Mouse (Mus musculus): ENCODE results near the gene Icam4. TPM values are rescaled to one million over a fixed set of nuclear protein-coding genes. Genes with fewer than 3 reads are reported as not detected.
A peak's percentile ranks its signal among the peaks of the same experiment; 100 is the strongest.
"Not testable (repeated sequence)": the region's sequence is repeated elsewhere in the genome, so short reads cannot be mapped to it uniquely, and the experiment has no call there.

Icam4 gene
- polyA plus RNA-seq, 1 experiment: 0.08 TPM

DNA sequence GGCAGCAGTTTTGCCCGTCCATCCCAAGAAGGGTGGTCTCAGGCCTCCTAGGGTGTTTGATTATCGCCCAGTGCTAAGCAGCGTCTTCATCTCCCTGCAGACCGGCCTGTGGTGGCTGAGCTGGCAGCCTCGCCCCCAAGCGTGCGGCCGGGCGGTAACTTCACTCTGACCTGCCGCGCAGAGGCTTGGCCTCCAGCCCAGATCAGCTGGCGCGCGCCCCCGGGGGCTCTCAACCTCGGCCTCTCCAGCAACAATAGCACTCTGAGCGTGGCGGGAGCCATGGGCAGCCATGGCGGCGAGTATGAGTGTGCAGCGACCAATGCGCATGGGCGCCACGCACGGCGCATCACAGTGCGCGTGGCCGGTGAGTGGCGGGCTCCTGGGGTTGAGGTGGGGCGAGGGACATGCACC lies 8.3 kb downstream of the Icam4 start:
- TF ChIP-seq POLR2A (IDR thresholded peaks at IDR 0.05; ENCODE audit: borderline replicate concordance, extremely low read depth, insufficient read depth, insufficient read length, poor library complexity, severe bottlenecking): peak; percentile 50; the same call in 1 of the 2 replicates
- no peak for TF ChIP-seq CTCF (IDR thresholded peaks at IDR 0.05; ENCODE audit: borderline replicate concordance, extremely low read depth, insufficient read depth, insufficient read length)
- peak; percentile 59 for DNase-seq (ENCODE audit: low read depth)

DNA sequence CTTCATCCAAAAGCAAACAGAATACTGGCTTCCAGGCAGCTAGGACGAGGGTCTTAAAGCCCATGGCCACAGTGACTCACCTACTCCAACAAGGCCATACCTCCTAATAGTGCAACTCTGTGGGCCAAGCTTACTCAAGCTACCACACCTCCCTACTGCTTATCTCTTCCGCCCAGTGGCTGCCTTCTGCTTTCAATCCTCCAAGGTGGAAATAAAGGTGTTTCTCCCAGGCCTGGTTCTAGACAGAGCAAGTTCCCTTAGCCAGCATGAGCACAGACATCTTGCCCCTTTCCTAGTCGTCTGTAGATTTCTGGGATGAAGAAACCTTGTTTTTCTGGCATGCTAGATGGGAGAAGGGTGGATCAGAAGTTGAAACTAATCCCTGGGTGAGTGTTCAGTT lies 10.6 kb downstream of the Icam4 start:
- TF ChIP-seq POLR2A (IDR thresholded peaks at IDR 0.05; ENCODE audit: borderline replicate concordance, extremely low read depth, insufficient read depth, insufficient read length, poor library complexity, severe bottlenecking): no peak
- no peak for TF ChIP-seq CTCF (IDR thresholded peaks at IDR 0.05; ENCODE audit: borderline replicate concordance, extremely low read depth, insufficient read depth, insufficient read length)
- no peak for DNase-seq (ENCODE audit: low read depth)

DNA sequence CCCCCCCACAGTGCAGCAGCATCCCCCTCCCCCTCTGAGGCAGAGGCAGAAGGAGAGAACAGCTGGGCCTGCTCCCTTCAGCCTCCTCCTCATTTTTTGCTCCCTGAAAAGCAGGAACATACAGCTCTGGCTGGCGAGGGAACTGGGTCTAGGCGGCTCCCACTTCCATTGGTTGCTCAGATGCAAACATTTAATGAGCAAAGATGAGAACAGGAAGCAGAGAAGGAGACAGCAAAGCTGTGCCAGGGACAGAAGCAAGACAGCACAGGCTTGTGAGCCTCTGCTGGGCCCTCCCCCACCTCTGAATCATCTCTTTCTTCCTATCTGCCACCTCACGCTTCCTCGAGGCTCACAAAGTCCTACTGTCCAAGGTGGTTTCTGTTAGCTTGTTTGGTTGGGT lies 12.1 kb downstream of the Icam4 start:
- DNase-seq (ENCODE audit: low read depth): no peak
- TF ChIP-seq POLR2A (IDR thresholded peaks at IDR 0.05; ENCODE audit: borderline replicate concordance, extremely low read depth, insufficient read depth, insufficient read length, poor library complexity, severe bottlenecking): no peak
- TF ChIP-seq CTCF (IDR thresholded peaks at IDR 0.05; ENCODE audit: borderline replicate concordance, extremely low read depth, insufficient read depth, insufficient read length): no peak

DNA sequence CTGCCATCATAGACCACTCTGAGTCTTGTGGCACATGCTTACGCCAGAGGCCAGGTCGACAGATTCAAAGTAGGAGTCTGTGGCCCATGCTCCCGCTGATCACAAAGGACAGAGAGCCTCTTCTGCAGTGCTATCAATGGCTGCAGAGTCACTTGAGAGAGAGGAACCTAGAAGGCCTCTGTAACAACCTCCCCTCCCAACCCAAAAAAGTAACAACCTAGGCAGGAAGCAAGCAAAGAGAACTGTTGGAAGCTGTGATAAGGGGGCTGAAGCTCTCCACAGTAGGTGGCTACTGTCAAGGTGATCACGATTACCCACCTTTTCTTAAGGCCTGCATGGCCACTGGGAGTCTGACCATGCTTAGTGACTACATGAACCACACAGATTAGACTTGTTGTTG lies 14.4 kb downstream of the Icam4 start:
- DNase-seq (ENCODE audit: low read depth): no peak
- TF ChIP-seq POLR2A (IDR thresholded peaks at IDR 0.05; ENCODE audit: borderline replicate concordance, extremely low read depth, insufficient read depth, insufficient read length, poor library complexity, severe bottlenecking): no peak
- TF ChIP-seq CTCF (IDR thresholded peaks at IDR 0.05; ENCODE audit: borderline replicate concordance, extremely low read depth, insufficient read depth, insufficient read length): no peak

DNA sequence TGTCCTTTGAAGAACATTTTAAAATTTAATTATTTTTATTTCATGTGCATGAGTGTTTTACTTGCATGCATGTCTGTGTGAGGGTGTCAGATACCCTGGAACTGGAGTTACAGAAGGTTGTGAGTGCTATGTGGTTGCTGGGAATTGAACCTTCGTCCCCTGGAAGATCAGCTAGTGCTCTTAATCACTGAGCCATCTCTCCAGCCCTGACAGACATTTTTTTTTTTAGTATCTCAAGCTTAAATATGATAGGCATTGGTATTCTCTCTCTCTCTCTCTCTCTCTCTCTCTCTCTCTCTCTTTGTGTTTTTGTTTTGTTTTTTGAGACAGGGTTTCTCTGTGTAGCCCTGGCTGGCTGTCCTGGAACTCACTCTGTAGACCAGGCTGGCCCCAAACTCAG lies 15.6 kb downstream of the Icam4 start:
- not testable (repeated sequence) for DNase-seq (ENCODE audit: low read depth)

GRCm38 (mm10) chr9:21045235-21045634 lies 16.1 kb downstream of the Icam4 start:
- no peak for DNase-seq (ENCODE audit: low read depth)
- no peak for TF ChIP-seq POLR2A (IDR thresholded peaks at IDR 0.05; ENCODE audit: borderline replicate concordance, extremely low read depth, insufficient read depth, insufficient read length, poor library complexity, severe bottlenecking)
- no peak for TF ChIP-seq CTCF (IDR thresholded peaks at IDR 0.05; ENCODE audit: borderline replicate concordance, extremely low read depth, insufficient read depth, insufficient read length)

- TF ChIP-seq CTCF (IDR thresholded peaks at IDR 0.05; ENCODE audit: borderline replicate concordance, extremely low read depth, insufficient read depth, insufficient read length) (no peak), POLR2A (IDR thresholded peaks at IDR 0.05; ENCODE audit: borderline replicate concordance, extremely low read depth, insufficient read depth, insufficient read length, poor library complexity, severe bottlenecking) (no peak)
- no peak for DNase-seq (ENCODE audit: low read depth)
These were observed 22.4 kb downstream of the Icam4 start for GRCm38 (mm10) chr9:21051578-21051977.

DNA sequence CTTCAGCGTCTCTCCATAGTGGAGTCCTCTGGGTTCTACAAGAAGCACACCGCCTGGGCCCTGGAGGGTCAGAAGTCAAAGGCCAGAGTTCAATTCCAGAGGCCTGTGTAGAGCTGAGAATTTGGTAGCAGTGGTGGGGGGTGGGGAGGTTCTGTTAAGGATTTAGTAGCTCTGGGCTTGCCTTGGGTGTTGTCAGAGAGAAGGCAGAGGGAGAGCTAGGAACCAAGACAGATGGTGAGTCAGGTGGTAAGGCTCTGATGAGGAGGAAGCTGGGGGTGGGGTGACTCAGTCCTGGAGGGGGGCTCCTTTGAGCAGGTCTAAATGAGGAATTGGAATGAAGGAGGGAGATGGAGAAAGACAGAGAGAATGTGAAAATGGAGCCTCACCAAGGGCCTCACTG lies 33.8 kb downstream of the Icam4 start:
- no peak for TF ChIP-seq CTCF (IDR thresholded peaks at IDR 0.05; ENCODE audit: borderline replicate concordance, extremely low read depth, insufficient read depth, insufficient read length)
- TF ChIP-seq POLR2A (IDR thresholded peaks at IDR 0.05; ENCODE audit: borderline replicate concordance, extremely low read depth, insufficient read depth, insufficient read length, poor library complexity, severe bottlenecking): no peak
- peak; percentile 19 for DNase-seq (ENCODE audit: low read depth)

DNA sequence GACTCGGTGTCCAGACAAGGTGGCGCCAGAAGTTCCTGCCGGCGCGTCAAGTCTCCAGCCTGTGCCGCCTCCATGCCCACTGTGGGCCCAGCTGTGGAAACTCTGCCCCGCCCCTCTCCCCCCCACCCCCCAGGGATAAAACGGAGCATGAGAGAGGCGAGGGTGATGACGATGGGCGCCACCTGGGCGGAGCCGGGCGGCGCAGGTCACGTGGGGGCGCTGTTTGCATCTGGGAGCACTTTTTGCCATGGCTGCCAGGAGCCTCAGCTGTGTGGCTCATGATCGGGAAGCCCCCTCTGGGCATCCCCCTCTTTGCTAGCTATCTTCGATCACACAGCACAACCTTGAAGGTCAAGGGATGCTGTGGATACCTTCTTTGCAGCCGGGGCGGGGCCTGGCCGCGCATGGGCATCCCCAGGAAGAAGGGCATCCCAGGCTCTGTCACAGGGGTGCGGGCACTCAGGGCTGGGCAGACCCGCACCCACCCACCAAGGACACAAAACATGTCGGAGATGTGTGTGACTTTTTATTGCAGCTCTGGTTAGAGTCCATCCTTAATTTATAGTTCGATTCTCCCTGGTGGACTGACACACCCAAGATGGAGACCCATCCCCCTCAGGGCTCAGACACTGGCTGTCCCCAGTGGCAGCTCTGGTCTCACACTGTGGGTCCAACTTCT lies 38.0 kb downstream of the Icam4 start, which contains the start of gene Zglp1:
Gene Zglp1, minus strand, starts transcription at position 88 of the 679 bp plus-strand sequence.
- no peak for TF ChIP-seq POLR2A (IDR thresholded peaks at IDR 0.05; ENCODE audit: borderline replicate concordance, extremely low read depth, insufficient read depth, insufficient read length, poor library complexity, severe bottlenecking)
- TF ChIP-seq CTCF (IDR thresholded peaks at IDR 0.05; ENCODE audit: borderline replicate concordance, extremely low read depth, insufficient read depth, insufficient read length): no peak
- no peak for DNase-seq (ENCODE audit: low read depth)

DNA sequence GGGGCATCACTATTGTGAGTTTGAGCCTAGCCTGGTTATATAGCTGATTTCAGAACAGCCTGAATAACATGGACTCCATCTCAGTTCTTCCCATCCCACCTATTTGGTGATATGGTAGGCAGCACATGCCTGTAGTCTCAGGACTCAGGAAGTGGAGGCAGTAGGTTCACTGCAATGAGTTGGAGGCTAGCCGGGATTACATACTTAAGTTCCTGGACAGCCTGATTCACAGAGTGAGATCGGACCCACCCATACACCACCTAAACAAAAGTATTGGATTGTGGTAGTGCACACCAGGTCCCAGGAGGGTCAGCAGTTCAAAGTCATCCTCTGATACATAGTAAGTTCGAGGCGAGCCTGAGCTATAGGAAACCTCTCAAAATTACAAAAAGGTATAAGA lies 43.5 kb downstream of the Icam4 start:
- no peak for DNase-seq (ENCODE audit: low read depth)
- TF ChIP-seq CTCF (IDR thresholded peaks at IDR 0.05; ENCODE audit: borderline replicate concordance, extremely low read depth, insufficient read depth, insufficient read length): no peak
- TF ChIP-seq POLR2A (IDR thresholded peaks at IDR 0.05; ENCODE audit: borderline replicate concordance, extremely low read depth, insufficient read depth, insufficient read length, poor library complexity, severe bottlenecking): no peak

- DNase-seq (ENCODE audit: low read depth): peak; percentile 95
- TF ChIP-seq CTCF (IDR thresholded peaks at IDR 0.05; ENCODE audit: borderline replicate concordance, extremely low read depth, insufficient read depth, insufficient read length): no peak
- peak; percentile 51; the same call in 1 of the 2 replicates for TF ChIP-seq POLR2A (IDR thresholded peaks at IDR 0.05; ENCODE audit: borderline replicate concordance, extremely low read depth, insufficient read depth, insufficient read length, poor library complexity, severe bottlenecking)
These were observed 44.1 kb downstream of the Icam4 start, which contains the start of the genes Gm49373 and Fdx1l for GRCm38 (mm10) chr9:21073044-21073840. Gene Gm49373 (minus strand): TSS chr9:21073096. Gene Fdx1l (minus strand): TSS chr9:21073614.

GRCm38 (mm10) chr9:21074173-21074572 lies 45.0 kb downstream of the Icam4 start:
- no peak for TF ChIP-seq POLR2A (IDR thresholded peaks at IDR 0.05; ENCODE audit: borderline replicate concordance, extremely low read depth, insufficient read depth, insufficient read length, poor library complexity, severe bottlenecking)
- TF ChIP-seq CTCF (IDR thresholded peaks at IDR 0.05; ENCODE audit: borderline replicate concordance, extremely low read depth, insufficient read depth, insufficient read length): no peak
- no peak for DNase-seq (ENCODE audit: low read depth)
